Mouse (Mus musculus) liver, postnatal 0 days (tissue): ENCODE data around the gene Ndufa12. TPM values are rescaled to one million over a fixed set of nuclear protein-coding genes. Genes with fewer than 3 reads are reported as not detected.

ENCODE experiments used
- ATAC-seq: fragments of 200-750 bp; cut with Nextera tagmentation; 2 replicates; pipeline ENCODE4 v1.8.0; 2017; ENCODE audit warnings: mild to moderate bottlenecking, moderate library complexity
- DNase-seq: peaks from one replicate; pipeline ENCODE4 v3.0.0-alpha.2; 2016
- H3K27ac ChIP-seq: fragments of 300-500 bp; sonication (generic); 2 replicates; pipeline ENCODE4 v1.5.1; 2014; ENCODE audit warnings: antibody characterized with exemption, moderate library complexity, mild to moderate bottlenecking, low read depth
- H3K27me3 ChIP-seq: fragments of 300-500 bp; sonication (generic); 2 replicates; pipeline ENCODE4 v1.6.1; 2014; ENCODE audit warnings: low read length, control low read depth, mixed read lengths; ENCODE audit not compliant: insufficient read depth
- H3K36me3 ChIP-seq: fragments of 300-500 bp; sonication (generic); replicated peaks from 2 replicates; pipeline ENCODE4 v1.6.1; 2014; ENCODE audit warnings: mild to moderate bottlenecking, control low read depth, low read length, moderate library complexity, mixed read lengths; ENCODE audit not compliant: insufficient read depth
- H3K4me1 ChIP-seq: fragments of 300-500 bp; sonication (generic); 2 replicates; pipeline ENCODE4 v1.6.1; 2014; ENCODE audit warnings: antibody characterized with exemption, mild to moderate bottlenecking, control low read depth; ENCODE audit not compliant: insufficient read depth
- H3K4me2 ChIP-seq: fragments of 300-500 bp; sonication (generic); 2 replicates; pipeline ENCODE4 v1.6.1; 2014; ENCODE audit warnings: low read depth, mild to moderate bottlenecking, low read length, moderate library complexity, mixed read lengths
- H3K4me3 ChIP-seq: fragments of 300-500 bp; sonication (generic); 2 replicates; pipeline ENCODE4 v1.5.1; 2014; ENCODE audit warnings: low read depth, low read length
- H3K9ac ChIP-seq: fragments of 300-500 bp; sonication (generic); replicated peaks from 2 replicates; pipeline ENCODE4 v1.6.1; 2014; ENCODE audit warnings: mild to moderate bottlenecking, moderate library complexity
- H3K9me3 ChIP-seq: fragments of 300-500 bp; sonication (generic); 2 replicates; pipeline ENCODE4 v1.6.1; 2016; ENCODE audit warnings: mild to moderate bottlenecking, control low read depth, low read length, mixed read lengths
- CTCF ChIP-seq: sonication (generic); IDR thresholded peaks from 2 replicates; pipeline ENCODE4 v1.5.1; 2016; ENCODE audit warnings: antibody characterized with exemption, low read depth
- EP300 ChIP-seq: IDR thresholded peaks from 2 replicates; pipeline ENCODE4 v1.6.1; 2016; ENCODE audit warnings: antibody characterized with exemption, low read depth, mild to moderate bottlenecking
- WGBS: fragments of 180-500 bp; shearing (Covaris S2); extraction: QIAGEN DNeasy Blood & Tissue Kit; methylation state at CpG from one replicate; pipeline ENCODE4 v1.1.7; 2014; ENCODE audit not compliant: insufficient replicate concordance; 5-methylcytosine and 5-hydroxymethylcytosine counted together
- polyA plus RNA-seq: library from polyadenylated mRNA; unstranded; fragments of >200 nt; fragmentation: Nextera tagmentation; extraction: Ambion mirVana; gene quantifications from 2 replicates; pipeline ENCODE4 v1.2.1, GENCODE M21; 2015

Gene Ndufa12
- polyA plus RNA-seq, 1 experiment from 2014 or later = 312 TPM

GRCm38 (mm10) chr10:94249575-94250456, 51.3 kb downstream of the Ndufa12 start:
- peak; percentile 59 for DNase-seq

GRCm38 (mm10) chr10:94253260-94253807, 54.8 kb downstream of the Ndufa12 start:
- Histone ChIP-seq H3K4me1 (peaks cover 9% of the 10 kb centered on the region), H3K4me2 (no peak overlapping the region), H3K9me3 (no peaks in the 10 kb centered on the region), H3K27me3 (no peaks in the 10 kb centered on the region), H3K4me3 (no peak overlapping the region), H3K27ac (no peak overlapping the region), H3K9ac (no peak overlapping the region), H3K36me3 (no peaks in the 10 kb centered on the region)
- 78% methylated on average over 17 of the region's 17 CpGs for WGBS
- ATAC-seq (no peak), DNase-seq (no peak)
- TF ChIP-seq CTCF = no peak
- TF ChIP-seq EP300 = no peak

More at GRCm38 (mm10) chr10:94249575-94250456, 51.3 kb downstream of the Ndufa12 start:
- Histone ChIP-seq H3K9ac (no peak overlapping the region), H3K27me3 (no peaks in the 10 kb centered on the region), H3K36me3 (no peaks in the 10 kb centered on the region), H3K4me3 (no peak overlapping the region), H3K4me2 (peak overlapping the region; percentile 50), H3K4me1 (peaks cover 9% of the 10 kb centered on the region), H3K27ac (no peak overlapping the region), H3K9me3 (peaks cover 3% of the 10 kb centered on the region; the same call in 1 of the 2 replicates)
- peak; percentile 99 for ATAC-seq
- WGBS = 36% methylated on average over 22 of the region's 22 CpGs
- TF ChIP-seq EP300 (peak; percentile 96), CTCF (no peak)

GRCm38 (mm10) chr10:94254766-94255165, 56.2 kb downstream of the Ndufa12 start:
- no peak overlapping the region for H3K27ac ChIP-seq
- peaks cover 5% of the 10 kb centered on the region for H3K4me1 ChIP-seq
- DNase-seq (no peak), ATAC-seq (no peak)
- no peak overlapping the region for H3K4me3 ChIP-seq
- H3K4me2 ChIP-seq = no peak overlapping the region
- no peaks in the 10 kb centered on the region for H3K27me3 ChIP-seq
- TF ChIP-seq CTCF = no peak
- TF ChIP-seq EP300 = no peak
- WGBS = 69% methylated on average over 3 of the region's 3 CpGs
- H3K9me3 ChIP-seq = no peaks in the 10 kb centered on the region
- no peaks in the 10 kb centered on the region for H3K36me3 ChIP-seq
- H3K9ac ChIP-seq = no peak overlapping the region

- Histone ChIP-seq H3K36me3 (no peaks in the 10 kb centered on the region), H3K4me3 (no peak overlapping the region), H3K27ac (no peak overlapping the region), H3K9ac (no peak overlapping the region), H3K4me1 (no peaks in the 10 kb centered on the region), H3K4me2 (no peak overlapping the region), H3K9me3 (no peaks in the 10 kb centered on the region), H3K27me3 (no peaks in the 10 kb centered on the region)
- DNase-seq (no peak), ATAC-seq (no peak)
- no peak for TF ChIP-seq CTCF
- no peak for TF ChIP-seq EP300
- WGBS = 69% methylated on average over 6 of the region's 6 CpGs
Measured at GRCm38 (mm10) chr10:94255744-94256143, 57.2 kb downstream of the Ndufa12 start.

GRCm38 (mm10) chr10:94256518-94256917, 58.0 kb downstream of the Ndufa12 start:
- DNase-seq (no peak), ATAC-seq (no peak)
- TF ChIP-seq CTCF (no peak), EP300 (no peak)
- Histone ChIP-seq H3K4me3 (no peak overlapping the region), H3K9me3 (no peaks in the 10 kb centered on the region), H3K36me3 (no peaks in the 10 kb centered on the region), H3K4me2 (no peak overlapping the region), H3K9ac (no peak overlapping the region), H3K4me1 (no peaks in the 10 kb centered on the region), H3K27me3 (no peaks in the 10 kb centered on the region), H3K27ac (no peak overlapping the region)
- WGBS = 64% methylated on average over 4 of the region's 4 CpGs

GRCm38 (mm10) chr10:94260544-94260943, 62.0 kb downstream of the Ndufa12 start:
- no peak overlapping the region for H3K27ac ChIP-seq
- H3K4me3 ChIP-seq = no peak overlapping the region
- no peak overlapping the region for H3K4me2 ChIP-seq
- TF ChIP-seq CTCF (no peak), EP300 (peak; percentile 66; the same call in 1 of the 2 replicates)
- ATAC-seq = no peak
- no peak for DNase-seq
- 68% methylated on average over 1 of the region's 1 CpGs for WGBS
- no peaks in the 10 kb centered on the region for H3K4me1 ChIP-seq
- H3K9me3 ChIP-seq = no peaks in the 10 kb centered on the region
- no peaks in the 10 kb centered on the region for H3K36me3 ChIP-seq
- H3K9ac ChIP-seq = no peak overlapping the region
- no peaks in the 10 kb centered on the region for H3K27me3 ChIP-seq
